Mouse (Mus musculus) hindbrain, embryonic 11.5 days (tissue): ENCODE results near the gene Mcoln2. TPM values are rescaled to one million over a fixed set of nuclear protein-coding genes. Genes with fewer than 3 reads are reported as not detected.
"Not testable (repeated sequence)": the region's sequence is repeated elsewhere in the genome, so short reads cannot be mapped to it uniquely, and the experiment has no call there.

Experiments used
- ATAC-seq: fragments of 200-750 bp; cut with Nextera tagmentation; 2 replicates; pipeline ENCODE4 v1.8.0; 2017; ENCODE audit warnings: mild to moderate bottlenecking, moderate TSS enrichment, moderate library complexity; ENCODE audit not compliant: low FRiP score
- DNase-seq: peaks from one replicate; pipeline ENCODE4 v3.0.0-alpha.2; 2015; ENCODE audit warnings: low spot score
- H3K27ac ChIP-seq: fragments of 300-500 bp; sonication (generic); 2 replicates; pipeline ENCODE4 v1.5.1; 2014; ENCODE audit warnings: mild to moderate bottlenecking, low read depth, low read length
- H3K27me3 ChIP-seq: fragments of 300-500 bp; sonication (generic); 2 replicates; pipeline ENCODE4 v1.6.1; 2014; ENCODE audit warnings: mild to moderate bottlenecking, low read length, moderate library complexity, mixed read lengths; ENCODE audit not compliant: control insufficient read depth, insufficient read depth
- H3K36me3 ChIP-seq: fragments of 300-500 bp; sonication (generic); 2 replicates; pipeline ENCODE4 v1.6.1; 2014; ENCODE audit warnings: mild to moderate bottlenecking, low read length, moderate library complexity, mixed read lengths; ENCODE audit not compliant: control insufficient read depth, insufficient read depth
- H3K4me1 ChIP-seq: fragments of 300-500 bp; sonication (generic); replicated peaks from 2 replicates; pipeline ENCODE4 v1.6.1; 2014; ENCODE audit warnings: low read length, mixed read lengths; ENCODE audit not compliant: control insufficient read depth, insufficient read depth
- H3K4me2 ChIP-seq: fragments of 300-500 bp; sonication (generic); replicated peaks from 2 replicates; pipeline ENCODE4 v1.6.1; 2014; ENCODE audit warnings: mild to moderate bottlenecking, low read depth, low read length
- H3K4me3 ChIP-seq: fragments of 300-500 bp; sonication (generic); 2 replicates; pipeline ENCODE4 v1.5.1; 2014; ENCODE audit warnings: low read depth, low read length
- H3K9ac ChIP-seq: fragments of 300-500 bp; sonication (generic); 2 replicates; pipeline ENCODE4 v1.6.1; 2014; ENCODE audit warnings: low read depth, low read length
- H3K9me3 ChIP-seq: fragments of 300-500 bp; sonication (generic); 2 replicates; pipeline ENCODE4 v1.6.1; 2016; ENCODE audit warnings: low read length; ENCODE audit not compliant: control insufficient read depth
- WGBS: fragments of 180-500 bp; shearing (Covaris S2); extraction: QIAGEN DNeasy Blood & Tissue Kit; methylation state at CpG from one replicate; pipeline ENCODE4 v1.1.7; 2014; 5-methylcytosine and 5-hydroxymethylcytosine counted together
- polyA plus RNA-seq: library from polyadenylated mRNA; unstranded; fragments of >200 nt; fragmentation: Nextera tagmentation; extraction: Ambion mirVana; gene quantifications from 2 replicates; pipeline ENCODE4 v1.2.1, GENCODE M21; 2014

The Mcoln2 gene
- polyA plus RNA-seq, 1 experiment from 2014 or later: 0.28 TPM

- Histone ChIP-seq H3K27me3 (0 out of 2 replicates have a peak, but pooled peaks cover 2% of the 10 kb centered on the region), H3K9ac (no peak overlapping the region), H3K27ac (no peak overlapping the region), H3K4me3 (no peak overlapping the region), H3K4me2 (no peak overlapping the region), H3K36me3 (no peaks in the 10 kb centered on the region), H3K4me1 (no peaks in the 10 kb centered on the region), H3K9me3 (no peaks in the 10 kb centered on the region)
- ATAC-seq (peak; percentile 90), DNase-seq (no peak)
- 70% methylated on average over 11 of the region's 11 CpGs for WGBS
Measured at GRCm38 (mm10) chr3:146198803-146199481, 49.3 kb downstream of the Mcoln2 start.

DNA sequence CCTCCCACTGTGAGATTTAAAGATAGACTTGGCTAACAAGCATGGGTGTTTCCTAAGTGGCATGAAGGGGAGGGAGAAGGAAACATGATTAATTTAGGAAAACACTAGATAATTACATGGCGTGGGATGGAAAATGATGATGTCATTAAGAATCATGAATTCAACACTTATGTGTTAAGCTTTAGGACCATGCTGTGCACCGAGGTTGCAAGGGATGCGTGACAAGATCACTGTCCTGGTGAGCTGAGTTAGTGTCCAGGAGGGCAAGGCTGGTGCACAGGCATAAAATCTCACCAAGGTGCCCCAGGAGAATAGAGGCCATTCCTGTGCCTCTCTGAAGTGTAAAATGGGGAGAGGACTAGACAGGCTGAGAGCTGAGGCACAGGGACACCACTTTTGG lies 49.9 kb downstream of the Mcoln2 start:
- H3K27ac ChIP-seq: no peak overlapping the region

GRCm38 (mm10) chr3:146204375-146204774 lies 54.7 kb downstream of the Mcoln2 start:
- Histone ChIP-seq H3K36me3 (no peaks in the 10 kb centered on the region), H3K4me1 (no peaks in the 10 kb centered on the region), H3K4me3 (no peak overlapping the region), H3K9ac (no peak overlapping the region), H3K27ac (no peak overlapping the region), H3K27me3 (no peaks in the 10 kb centered on the region), H3K4me2 (no peak overlapping the region), H3K9me3 (no peaks in the 10 kb centered on the region)
- WGBS: 78% methylated on average over 2 of the region's 2 CpGs
- DNase-seq: no peak
- no peak for ATAC-seq

More for the DNA sequence above, 49.9 kb downstream of the Mcoln2 start:
- DNase-seq: no peak
- 0 out of 2 replicates have a peak, but pooled peaks cover 2% of the 10 kb centered on the region for H3K27me3 ChIP-seq
- H3K4me1 ChIP-seq: no peaks in the 10 kb centered on the region
- no peak; the same call in 1 of the 2 replicates for ATAC-seq
- H3K4me2 ChIP-seq: no peak overlapping the region
- no peak overlapping the region for H3K4me3 ChIP-seq
- H3K9me3 ChIP-seq: no peaks in the 10 kb centered on the region
- H3K9ac ChIP-seq: no peak overlapping the region
- WGBS: 81% methylated on average over 3 of the region's 3 CpGs
- H3K36me3 ChIP-seq: no peaks in the 10 kb centered on the region

- H3K27me3 ChIP-seq: no peaks in the 10 kb centered on the region
- no peak overlapping the region for H3K9ac ChIP-seq
- ATAC-seq (no peak), DNase-seq (no peak)
- H3K4me2 ChIP-seq: no peak overlapping the region
- 76% methylated on average over 11 of the region's 11 CpGs for WGBS
- H3K4me3 ChIP-seq: no peak overlapping the region
- no peaks in the 10 kb centered on the region for H3K9me3 ChIP-seq
- H3K36me3 ChIP-seq: no peaks in the 10 kb centered on the region
- no peak overlapping the region for H3K27ac ChIP-seq
- no peaks in the 10 kb centered on the region for H3K4me1 ChIP-seq
Measured at GRCm38 (mm10) chr3:146205305-146205704, 55.7 kb downstream of the Mcoln2 start.

GRCm38 (mm10) chr3:146206635-146207034 lies 57.0 kb downstream of the Mcoln2 start:
- DNase-seq (no peak), ATAC-seq (no peak)
- WGBS: 76% methylated on average over 2 of the region's 2 CpGs
- no peak overlapping the region for H3K9ac ChIP-seq
- no peak overlapping the region for H3K4me3 ChIP-seq
- no peaks in the 10 kb centered on the region for H3K36me3 ChIP-seq
- H3K9me3 ChIP-seq: no peaks in the 10 kb centered on the region
- no peak overlapping the region for H3K27ac ChIP-seq
- H3K4me2 ChIP-seq: no peak overlapping the region
- H3K4me1 ChIP-seq: no peaks in the 10 kb centered on the region
- no peaks in the 10 kb centered on the region for H3K27me3 ChIP-seq

GRCm38 (mm10) chr3:146207440-146207839 lies 57.8 kb downstream of the Mcoln2 start:
- H3K9ac ChIP-seq: no peak overlapping the region
- H3K27ac ChIP-seq: no peak overlapping the region
- ATAC-seq: no peak
- H3K4me1 ChIP-seq: no peaks in the 10 kb centered on the region
- no peaks in the 10 kb centered on the region for H3K36me3 ChIP-seq
- WGBS: 82% methylated on average over 2 of the region's 2 CpGs
- no peaks in the 10 kb centered on the region for H3K27me3 ChIP-seq
- DNase-seq: no peak
- H3K4me3 ChIP-seq: no peak overlapping the region
- H3K9me3 ChIP-seq: no peaks in the 10 kb centered on the region
- no peak overlapping the region for H3K4me2 ChIP-seq

DNA sequence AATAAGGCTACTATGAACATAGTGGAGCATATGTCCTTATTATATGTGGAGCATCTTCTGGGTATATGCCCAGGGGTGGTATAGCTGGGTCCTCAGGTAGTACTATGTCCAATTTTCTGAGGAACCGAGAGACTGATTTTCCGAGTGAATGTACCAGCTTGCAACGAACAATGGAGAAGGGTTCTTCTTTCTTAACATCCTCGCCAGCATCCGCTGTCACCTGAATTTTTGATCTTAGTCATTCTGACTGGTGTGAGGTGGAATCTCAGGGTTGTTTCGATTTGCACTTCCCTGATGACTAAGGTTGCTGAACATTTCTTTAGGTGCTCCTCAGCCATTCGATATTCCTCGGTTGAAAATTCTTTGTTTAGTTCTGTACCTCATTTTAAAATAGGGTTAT lies 60.1 kb downstream of the Mcoln2 start:
- not testable (repeated sequence) for H3K4me2 ChIP-seq, H3K27ac ChIP-seq, H3K9ac ChIP-seq, ATAC-seq, H3K9me3 ChIP-seq, H3K36me3 ChIP-seq, H3K4me1 ChIP-seq, H3K27me3 ChIP-seq, DNase-seq, H3K4me3 ChIP-seq
- WGBS: 93% methylated on average over 8 of the region's 8 CpGs

DNA sequence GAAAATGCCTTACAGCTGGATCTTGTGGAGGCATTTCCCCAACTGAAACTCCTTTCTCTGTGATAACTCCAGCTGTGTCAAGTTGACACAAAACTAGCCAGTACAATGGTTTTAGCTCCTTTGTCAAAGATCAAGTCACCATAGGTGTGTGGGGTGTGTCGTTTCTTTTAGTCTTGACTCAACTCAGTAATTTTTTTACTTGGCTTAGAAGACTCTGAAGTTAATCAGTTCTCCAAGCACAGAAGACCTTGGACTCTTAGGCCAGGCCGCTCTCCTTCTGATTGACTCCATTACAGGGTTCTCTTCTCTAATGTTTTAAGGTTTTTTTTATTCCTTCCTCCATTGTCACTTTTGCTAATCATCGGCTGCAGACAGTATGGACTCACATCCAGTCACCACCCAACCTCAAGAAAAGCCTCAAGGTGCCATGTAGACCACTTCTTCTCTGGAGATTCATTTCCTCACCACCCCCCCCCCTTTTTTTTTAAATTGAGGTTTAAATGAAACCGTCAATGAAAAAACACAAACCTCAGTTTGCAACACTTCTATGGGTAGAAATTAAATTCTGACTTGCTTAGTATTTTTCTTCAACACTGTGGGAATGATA lies 61.6 kb downstream of the Mcoln2 start:
- Histone ChIP-seq H3K4me1 (no peaks in the 10 kb centered on the region), H3K9ac (no peak overlapping the region), H3K4me2 (no peak overlapping the region), H3K27me3 (no peaks in the 10 kb centered on the region), H3K4me3 (no peak overlapping the region), H3K27ac (no peak overlapping the region), H3K9me3 (no peaks in the 10 kb centered on the region), H3K36me3 (no peaks in the 10 kb centered on the region)
- no peak for DNase-seq
- no peak for ATAC-seq
- 96% methylated on average over 4 of the region's 4 CpGs for WGBS

DNA sequence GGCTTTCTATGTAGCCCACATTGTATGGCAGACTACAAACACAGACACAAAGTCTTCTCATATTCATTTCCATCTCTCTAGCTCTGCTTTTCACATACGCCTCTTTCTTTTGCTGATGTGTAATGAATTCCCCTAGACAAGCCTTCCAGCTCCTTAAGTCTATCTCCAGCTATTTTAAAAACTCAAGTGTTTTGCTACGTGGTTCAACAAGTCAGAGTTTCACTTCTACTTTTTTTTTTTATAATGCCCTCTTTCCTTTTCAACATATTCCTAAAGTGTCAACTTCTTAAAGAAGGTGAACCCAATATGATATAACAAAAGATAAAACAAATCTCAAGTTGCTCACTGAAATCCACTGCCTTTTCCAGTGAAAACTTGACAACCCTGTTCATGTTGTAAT lies 62.3 kb downstream of the Mcoln2 start:
- WGBS: 85% methylated on average over 2 of the region's 2 CpGs
- H3K4me1 ChIP-seq: no peaks in the 10 kb centered on the region
- no peak overlapping the region for H3K9ac ChIP-seq
- ATAC-seq: no peak
- H3K36me3 ChIP-seq: no peaks in the 10 kb centered on the region
- no peak overlapping the region for H3K27ac ChIP-seq
- no peaks in the 10 kb centered on the region for H3K9me3 ChIP-seq
- no peak for DNase-seq
- no peaks in the 10 kb centered on the region for H3K27me3 ChIP-seq
- H3K4me2 ChIP-seq: no peak overlapping the region
- no peak overlapping the region for H3K4me3 ChIP-seq
